Mouse (Mus musculus) lung, postnatal 0 days (tissue): ENCODE data around the gene Rps9. TPM values are rescaled to one million over a fixed set of nuclear protein-coding genes. Genes with fewer than 3 reads are reported as not detected.
A peak's percentile ranks its signal among the peaks of the same experiment; 100 is the strongest.
"Not testable (repeated sequence)": the region's sequence is repeated elsewhere in the genome, so short reads cannot be mapped to it uniquely, and the experiment has no call there.

ENCODE experiments used
- ATAC-seq: fragments of 200-750 bp; cut with Nextera tagmentation; 2 replicates; pipeline ENCODE4 v1.8.0; 2017; ENCODE audit warnings: moderate library complexity
- DNase-seq: peaks from one replicate; pipeline ENCODE4 v3.0.0-alpha.2; 2016; ENCODE audit warnings: low spot score
- H3K27ac ChIP-seq: fragments of 300-500 bp; sonication (generic); 2 replicates; pipeline ENCODE4 v1.5.1; 2014; ENCODE audit warnings: antibody characterized with exemption, mild to moderate bottlenecking, low read length, mixed read lengths
- H3K27me3 ChIP-seq: fragments of 300-500 bp; sonication (generic); replicated peaks from 2 replicates; pipeline ENCODE4 v1.6.1; 2014; ENCODE audit warnings: low read length, mixed read lengths; ENCODE audit not compliant: insufficient read depth
- H3K36me3 ChIP-seq: fragments of 300-500 bp; sonication (generic); 2 replicates; pipeline ENCODE4 v1.6.1; 2014; ENCODE audit warnings: low read length, mixed read lengths; ENCODE audit not compliant: insufficient read depth
- H3K4me1 ChIP-seq: fragments of 300-500 bp; sonication (generic); 2 replicates; pipeline ENCODE4 v1.6.1; 2014; ENCODE audit warnings: antibody characterized with exemption, low read depth, low read length, mixed read lengths; ENCODE audit not compliant: insufficient read depth
- H3K4me2 ChIP-seq: fragments of 300-500 bp; sonication (generic); replicated peaks from 2 replicates; pipeline ENCODE4 v1.6.1; 2014; ENCODE audit warnings: low read depth, mild to moderate bottlenecking, low read length, moderate library complexity, mixed read lengths
- H3K4me3 ChIP-seq: fragments of 300-500 bp; sonication (generic); 2 replicates; pipeline ENCODE4 v1.5.1; 2014; ENCODE audit warnings: low read depth, low read length
- H3K9ac ChIP-seq: fragments of 300-500 bp; sonication (generic); replicated peaks from 2 replicates; pipeline ENCODE4 v1.6.1; 2014; ENCODE audit warnings: low read depth, mild to moderate bottlenecking
- H3K9me3 ChIP-seq: fragments of 300-500 bp; sonication (generic); 2 replicates; pipeline ENCODE4 v1.6.1; 2016; ENCODE audit warnings: low read length, mixed read lengths
- CTCF ChIP-seq: IDR thresholded peaks from 2 replicates; pipeline ENCODE4 v1.5.1; 2016; ENCODE audit warnings: antibody characterized with exemption, mild to moderate bottlenecking
- EP300 ChIP-seq: IDR thresholded peaks from 2 replicates; pipeline ENCODE4 v1.6.1; 2016; ENCODE audit warnings: antibody characterized with exemption, mild to moderate bottlenecking, control low read depth
- WGBS: fragments of 180-500 bp; shearing (Covaris S2); extraction: QIAGEN DNeasy Blood & Tissue Kit; methylation state at CpG from one replicate; pipeline ENCODE4 v1.1.7; 2014; 5-methylcytosine and 5-hydroxymethylcytosine counted together
- microRNA-seq: library from miRNA; unstranded; fragments of <30 nt; microRNA quantifications from one replicate; pipeline ENCODE4, GENCODE M21; 2016
- polyA plus RNA-seq: library from polyadenylated mRNA; unstranded; fragments of >200 nt; fragmentation: Nextera tagmentation; extraction: Ambion mirVana; gene quantifications from 2 replicates; pipeline ENCODE4 v1.2.1, GENCODE M21; 2015

The Rps9 gene
- polyA plus RNA-seq, 1 experiment from 2014 or later = 1,064 TPM

DNA sequence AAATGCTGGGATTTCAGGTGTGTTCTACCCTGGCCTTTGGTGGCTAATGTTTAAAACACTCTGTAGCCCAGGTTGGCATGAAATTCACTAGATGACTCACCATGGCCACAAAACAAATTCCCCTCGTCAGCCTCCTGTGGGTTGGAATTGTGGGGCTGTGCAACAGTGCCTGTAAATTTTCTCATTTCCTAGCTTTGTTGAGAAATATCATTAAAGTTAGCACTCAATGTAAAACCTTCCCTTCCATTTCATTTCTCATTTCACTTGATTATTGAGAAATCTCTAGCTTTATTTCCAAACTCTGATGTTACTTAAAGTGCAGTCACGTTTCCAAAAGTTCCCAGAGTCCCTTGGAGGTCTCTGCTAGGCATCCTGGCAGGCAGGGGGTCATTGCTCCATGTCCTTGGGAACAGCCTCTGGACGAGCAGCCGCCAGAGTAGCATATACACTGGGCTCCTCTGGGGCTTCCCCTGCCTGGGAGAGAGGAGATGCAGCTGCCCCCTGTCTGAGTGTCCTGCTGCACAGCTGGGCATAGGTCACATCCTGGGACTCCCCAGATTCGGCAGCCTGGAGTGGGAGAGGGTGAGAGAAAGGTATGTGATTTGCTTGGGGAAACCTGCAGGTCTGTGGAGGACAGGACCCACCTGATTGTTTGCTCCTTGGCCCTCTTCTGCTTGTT lies 8.6 kb downstream of the Rps9 start:
- peak; percentile 95 for ATAC-seq
- H3K9me3 ChIP-seq = no peaks in the 10 kb centered on the region
- TF ChIP-seq CTCF = no peak
- TF ChIP-seq EP300 = peak; percentile 39; the same call in 1 of the 2 replicates
- WGBS = 29% methylated on average over 5 of the region's 5 CpGs
- H3K4me3 ChIP-seq = no peak overlapping the region
- H3K9ac ChIP-seq = no peak overlapping the region
- H3K4me1 ChIP-seq = no peaks in the 10 kb centered on the region
- no peak overlapping the region for H3K4me2 ChIP-seq
- H3K27ac ChIP-seq = no peak overlapping the region
- peak; percentile 87 for DNase-seq
- no peaks in the 10 kb centered on the region for H3K36me3 ChIP-seq
- no peaks in the 10 kb centered on the region for H3K27me3 ChIP-seq

GRCm38 (mm10) chr7:3715249-3715648 lies 11.5 kb downstream of the Rps9 start:
- TF ChIP-seq CTCF (no peak), EP300 (no peak)

DNA sequence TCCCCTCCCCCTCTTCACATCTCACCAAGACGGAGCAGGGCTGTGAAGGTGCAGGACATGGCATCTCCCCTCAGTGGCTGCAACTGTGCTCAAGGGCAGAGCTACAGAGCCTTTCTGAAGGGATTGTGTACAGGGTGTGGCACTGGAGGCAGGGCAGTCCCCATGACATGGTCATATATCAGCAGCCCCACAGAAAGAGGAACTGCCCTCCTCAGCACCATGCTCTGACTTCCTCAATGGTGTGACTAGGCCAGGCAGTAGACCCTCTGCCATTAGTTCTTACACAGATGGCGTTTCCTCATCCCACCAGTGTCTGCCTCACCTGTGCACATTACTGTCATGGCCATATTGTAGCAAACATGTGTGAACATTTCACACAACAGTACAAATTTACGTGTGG lies 16.5 kb downstream of the Rps9 start, which contains the start of gene Pirb:
Gene Pirb (minus strand): TSS at position 124 of the 400 bp plus-strand sequence.
- H3K9me3 ChIP-seq, DNase-seq, ATAC-seq, H3K27me3 ChIP-seq, H3K9ac ChIP-seq, H3K27ac ChIP-seq, H3K36me3 ChIP-seq, H3K4me3 ChIP-seq, H3K4me1 ChIP-seq, H3K4me2 ChIP-seq: not testable (repeated sequence)
- no CpG with 5 or more reads among the region's 3 CpGs for WGBS

More at GRCm38 (mm10) chr7:3715249-3715648, 11.5 kb downstream of the Rps9 start:
- ATAC-seq = no peak
- 5% methylated on average over 1 of the region's 1 CpGs for WGBS
- no peak overlapping the region for H3K9ac ChIP-seq
- no peaks in the 10 kb centered on the region for H3K9me3 ChIP-seq
- no peaks in the 10 kb centered on the region for H3K36me3 ChIP-seq
- no peak overlapping the region for H3K27ac ChIP-seq
- H3K4me1 ChIP-seq = no peaks in the 10 kb centered on the region
- no peaks in the 10 kb centered on the region for H3K27me3 ChIP-seq
- DNase-seq = no peak
- no peak overlapping the region for H3K4me2 ChIP-seq
- H3K4me3 ChIP-seq = no peak overlapping the region

- not testable (repeated sequence) for H3K9ac ChIP-seq, H3K4me1 ChIP-seq, H3K9me3 ChIP-seq, H3K27me3 ChIP-seq, H3K4me2 ChIP-seq, H3K4me3 ChIP-seq, H3K27ac ChIP-seq, H3K36me3 ChIP-seq, ATAC-seq, DNase-seq
Observed at GRCm38 (mm10) chr7:3725459-3725858, 21.7 kb downstream of the Rps9 start.

DNA sequence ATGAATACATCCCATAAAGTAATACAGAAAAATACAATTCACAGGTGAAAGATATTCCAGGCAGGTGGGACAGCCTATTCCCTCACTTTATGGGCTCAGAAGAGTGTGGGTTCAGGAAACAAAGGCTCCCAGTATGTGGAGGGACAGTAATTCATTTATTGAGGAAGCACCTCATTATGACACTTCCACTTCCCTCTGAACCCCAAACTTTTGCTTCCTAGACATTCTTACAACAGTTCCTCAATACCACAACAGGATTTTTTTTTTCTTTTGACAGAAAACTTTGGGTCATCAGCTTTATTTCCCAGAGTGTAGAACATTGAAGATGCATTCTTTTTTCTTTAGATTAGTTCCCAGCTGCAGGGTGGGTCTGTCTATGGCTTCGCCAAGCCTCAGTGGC lies 28.9 kb downstream of the Rps9 start:
- DNase-seq, H3K9me3 ChIP-seq: not testable (repeated sequence)

More for the DNA sequence above, 28.9 kb downstream of the Rps9 start:
- not testable (repeated sequence) for H3K4me1 ChIP-seq, H3K36me3 ChIP-seq, H3K4me2 ChIP-seq, ATAC-seq, H3K9ac ChIP-seq, H3K27me3 ChIP-seq, H3K27ac ChIP-seq, H3K4me3 ChIP-seq
- no CpG with 5 or more reads among the region's 1 CpGs for WGBS

Small RNA genes within 50 kb of the gene (microRNA-seq; reads per million reads assigned to microRNA genes)
- 1.5 reads per million for gene Mir3572

Other genes starting within 250 kb of the Rps9 start
- gene Tarm1, start 201.4 kb upstream of the Rps9 start, polyA plus RNA-seq = 0.10 and 0.36 TPM in 2 replicates
- gene Oscar, start 87.8 kb upstream of the Rps9 start, polyA plus RNA-seq = 0.11 and 0.14 TPM in 2 replicates
- gene Ndufa3, start 86.6 kb upstream of the Rps9 start, polyA plus RNA-seq = 443 and 505 TPM in 2 replicates
- gene Tfpt, start 74.1 kb upstream of the Rps9 start, polyA plus RNA-seq = 16.3 and 16.7 TPM in 2 replicates
- gene Prpf31, start 74.0 kb upstream of the Rps9 start, polyA plus RNA-seq = 36.6 and 39.0 TPM in 2 replicates
- 23.9 and 24.4 TPM in 2 replicates for gene Cnot3, start 58.7 kb upstream of the Rps9 start, polyA plus RNA-seq
- gene Leng1, start 38.2 kb upstream of the Rps9 start, polyA plus RNA-seq = 16.0 and 16.4 TPM in 2 replicates
- gene Tmc4, start 26.4 kb upstream of the Rps9 start, polyA plus RNA-seq = 60.3 and 69.0 TPM in 2 replicates
- 155 and 158 TPM in 2 replicates for gene Tsen34, start 11.1 kb upstream of the Rps9 start, polyA plus RNA-seq
- gene Mboat7, start 10.5 kb upstream of the Rps9 start, polyA plus RNA-seq = 39.1 and 43.8 TPM in 2 replicates
- gene Pirb, start 16.4 kb downstream of the Rps9 start, polyA plus RNA-seq = 4.7 and 5.3 TPM in 2 replicates
- 0.25 and 0.41 TPM in 2 replicates for gene Gm15448, start 121.7 kb downstream of the Rps9 start, polyA plus RNA-seq
- 2.2 and 2.4 TPM in 2 replicates for gene Pira2, start 141.1 kb downstream of the Rps9 start, polyA plus RNA-seq
- gene Gm14548, start 194.1 kb downstream of the Rps9 start, polyA plus RNA-seq = 1.3 and 1.6 TPM in 2 replicates
- 1.2 and 1.6 TPM in 2 replicates for gene Lilra6, start 211.5 kb downstream of the Rps9 start, polyA plus RNA-seq